Mouse (Mus musculus): ENCODE results near the gene Pigk.

GRCm38 (mm10) chr3:152837407-152837806 is 123.5 kb downstream of the Pigk start:
- TF ChIP-seq CTCF (IDR thresholded peaks at IDR 0.05) (no peak), EP300 (IDR thresholded peaks at IDR 0.05) (no peak)
